Mouse (Mus musculus): ENCODE measurements around the gene Mfsd4b2. TPM values are rescaled to one million over a fixed set of nuclear protein-coding genes. Genes with fewer than 3 reads are reported as not detected.
"Not testable (repeated sequence)": the region's sequence is repeated elsewhere in the genome, so short reads cannot be mapped to it uniquely, and the experiment has no call there.

Mfsd4b2 gene
- under 1 TPM; 0.29 to 0.40 TPM for total RNA-seq (2021)
- long read RNA-seq, experiment 1 = 0 reads
- long read RNA-seq, experiment 2, partial matches to known transcripts = 0 of 1 reads
- long read RNA-seq, experiment 2, other reads (novel, unspliced or antisense) = 1 of 1 reads

DNA sequence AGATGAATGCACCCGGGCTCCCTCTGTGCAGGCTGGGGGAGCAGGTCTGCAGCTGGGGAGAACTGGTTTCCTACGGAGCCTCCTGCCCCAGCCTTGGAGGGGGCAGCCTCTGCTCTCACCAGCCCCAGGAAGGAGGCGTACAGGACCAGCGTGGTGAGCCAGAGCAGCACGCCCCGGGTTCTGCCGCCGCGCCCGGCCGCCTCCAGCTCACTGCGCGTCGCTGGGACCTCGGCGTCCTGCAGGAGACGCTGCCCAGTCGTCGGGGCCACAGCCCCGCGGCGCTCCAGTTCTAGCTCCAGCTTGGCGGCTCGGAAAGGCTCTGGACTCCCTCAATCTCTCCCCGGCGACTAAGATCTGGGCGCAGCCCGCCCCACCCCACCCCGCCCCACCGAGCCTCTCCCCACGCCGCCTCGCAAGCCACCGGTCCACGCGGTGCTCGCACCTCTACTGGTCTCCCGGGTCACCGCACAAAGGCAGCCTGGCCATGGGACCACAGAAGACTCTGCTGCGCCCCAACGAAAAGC is at the start of gene Mfsd4b2:
TSS of gene Mfsd4b2 (minus strand) at position 308 of the 524 bp plus-strand sequence.
- peak; percentile 38 for DNase-seq

DNA sequence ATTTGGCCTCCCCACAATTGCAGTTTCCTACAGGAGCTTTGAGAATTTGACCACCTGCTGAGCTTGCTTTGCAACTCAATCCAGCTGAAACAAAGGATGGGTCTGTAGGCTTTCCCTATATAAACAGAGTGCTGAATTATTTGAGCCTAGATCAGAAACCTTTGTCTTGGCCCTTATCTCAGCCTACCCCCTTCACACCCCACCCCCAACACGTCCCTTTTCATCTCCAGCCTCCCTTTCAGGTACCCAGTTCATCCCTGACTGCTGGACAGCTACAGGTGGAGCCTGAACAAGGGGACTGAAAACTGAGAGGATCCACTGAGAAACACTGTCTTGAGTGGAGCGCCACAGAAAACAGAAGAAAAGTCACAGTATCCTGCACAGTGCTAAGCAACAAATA is 49.0 kb upstream of the Mfsd4b2 start:
- no peak for DNase-seq

DNA sequence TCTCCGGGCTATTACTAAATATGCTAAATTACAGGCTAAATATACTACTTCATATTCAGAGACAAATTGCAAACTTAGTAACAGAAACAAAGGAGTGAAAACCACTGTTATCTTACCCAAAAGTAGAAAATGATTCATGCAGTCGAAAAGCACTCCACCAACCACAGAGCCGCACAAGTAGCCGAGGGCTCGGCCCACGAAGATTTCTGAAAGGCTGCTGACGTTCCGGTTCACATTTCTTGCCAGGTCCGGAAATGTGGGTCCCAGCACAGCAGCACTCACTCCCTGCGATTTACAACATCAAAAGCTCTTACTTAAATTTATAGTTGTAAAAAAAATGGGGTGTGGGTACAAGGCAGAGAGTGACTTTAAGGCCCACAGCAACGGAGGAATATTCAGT is 48.3 kb upstream of the Mfsd4b2 start:
- DNase-seq = no peak

DNA sequence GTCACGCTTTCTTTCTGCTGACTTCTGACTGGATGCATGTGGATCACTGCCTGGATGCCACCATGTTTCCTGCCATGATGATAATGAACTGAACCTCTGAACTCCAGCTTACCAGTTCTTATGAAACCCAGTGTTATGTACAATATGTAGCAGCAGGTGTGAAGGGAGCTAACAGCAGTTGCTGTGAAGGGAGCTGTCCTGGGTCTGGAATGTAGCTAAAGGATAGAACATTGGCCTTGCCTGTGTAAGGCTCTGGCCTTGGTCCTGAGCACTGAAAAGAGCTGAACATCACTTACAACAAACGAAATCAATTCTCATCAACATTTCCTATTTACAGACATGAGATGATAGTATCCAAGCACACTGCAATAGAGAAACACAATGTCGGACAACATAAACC is 40.8 kb upstream of the Mfsd4b2 start:
- no peak for DNase-seq

DNA sequence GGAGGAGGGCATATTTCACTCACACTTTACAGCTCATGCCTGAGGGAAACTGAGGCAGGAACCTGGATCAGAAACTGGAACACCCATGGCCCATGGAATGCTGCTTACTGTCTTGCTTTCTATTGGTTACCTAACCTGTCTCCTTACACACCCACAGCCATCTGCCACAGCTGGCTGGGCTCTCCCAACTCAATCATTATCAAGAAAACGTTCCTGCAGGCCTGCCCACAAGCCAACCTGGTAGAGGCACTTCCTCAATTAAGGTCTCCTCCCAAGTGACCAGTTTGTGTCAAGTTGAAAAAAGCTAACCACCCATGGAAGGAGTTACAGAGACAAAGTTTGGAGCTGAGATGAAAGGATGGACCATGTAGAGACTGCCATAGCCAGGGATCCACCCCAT is 35.2 kb upstream of the Mfsd4b2 start:
- no peak for DNase-seq

DNA sequence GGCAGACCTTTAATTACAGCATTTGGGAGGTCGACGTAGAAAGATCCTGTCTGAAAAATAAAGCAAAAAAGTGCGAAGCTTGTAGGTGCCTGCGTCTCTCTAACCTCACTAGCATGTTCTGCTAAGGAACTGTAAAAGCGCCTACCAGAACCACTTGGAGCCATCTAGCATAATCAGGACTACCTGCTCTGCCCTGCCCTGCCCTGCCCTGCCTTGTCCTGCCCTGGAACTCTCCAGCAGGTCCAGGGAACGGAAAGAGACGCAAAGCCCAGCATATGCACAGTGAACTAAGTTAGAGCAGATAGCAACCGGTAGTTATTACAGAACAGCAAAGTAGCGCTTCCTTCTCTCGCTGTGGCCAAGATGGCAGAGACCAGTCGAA is 33.7 kb upstream of the Mfsd4b2 start:
- DNase-seq = no peak

DNA sequence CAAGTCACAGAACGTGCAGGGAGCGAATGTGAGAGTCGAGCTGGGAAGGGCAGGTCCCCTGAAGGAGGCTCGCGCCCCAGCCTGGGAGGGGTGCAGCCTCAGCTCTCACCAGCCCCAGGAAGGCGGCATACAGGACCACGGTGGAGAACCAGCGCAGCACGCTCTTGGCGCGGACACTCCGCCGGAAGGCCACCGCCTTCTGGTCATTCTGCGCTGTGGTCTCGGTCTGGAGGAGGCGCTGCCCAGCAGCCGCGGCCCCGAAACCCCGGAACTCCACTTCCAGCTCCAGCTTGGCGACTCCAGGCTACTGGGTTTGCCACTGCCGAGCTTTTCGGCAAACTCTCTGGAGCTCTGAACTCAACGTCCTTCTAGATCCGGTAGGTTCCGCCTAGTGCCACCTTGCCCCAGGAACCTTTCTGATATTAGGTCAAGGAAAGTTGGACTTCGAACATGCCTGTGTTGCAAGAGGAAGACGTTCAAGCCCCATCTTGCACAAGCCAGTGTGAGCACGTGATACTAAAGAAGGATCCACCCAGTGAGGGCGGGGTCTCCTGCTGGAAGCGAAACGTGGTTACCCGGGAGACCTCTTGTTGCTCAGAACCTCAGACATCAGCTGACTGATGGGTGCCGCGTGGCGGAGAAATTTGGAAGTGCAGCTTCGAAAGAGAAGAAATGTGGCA is 33.2 kb upstream of the Mfsd4b2 start, which contains the start of gene Mfsd4b3:
TSS of gene Mfsd4b3 (minus strand) at position 393 of the 680 bp plus-strand sequence.
- peak; percentile 91 for DNase-seq

DNA sequence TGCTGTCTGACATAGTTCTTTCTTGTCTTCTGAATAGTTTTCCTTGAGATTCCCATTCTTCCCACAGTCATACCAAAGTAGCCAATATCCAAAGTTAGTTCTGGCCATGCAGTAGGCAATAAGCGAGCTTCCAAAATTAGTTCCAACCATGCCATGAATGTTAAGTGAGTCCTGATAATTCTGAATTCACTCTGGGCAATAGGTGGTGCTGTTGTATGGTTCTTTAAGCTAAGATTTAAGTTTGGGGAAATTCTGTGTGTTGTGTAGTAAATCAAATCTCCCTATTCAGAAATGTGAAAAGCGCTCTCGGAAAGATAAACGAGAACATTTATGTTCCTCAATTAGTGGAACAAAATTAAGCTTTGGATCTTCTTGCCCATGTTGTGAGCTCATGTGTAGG is 31.5 kb upstream of the Mfsd4b2 start:
- no peak for DNase-seq

DNA sequence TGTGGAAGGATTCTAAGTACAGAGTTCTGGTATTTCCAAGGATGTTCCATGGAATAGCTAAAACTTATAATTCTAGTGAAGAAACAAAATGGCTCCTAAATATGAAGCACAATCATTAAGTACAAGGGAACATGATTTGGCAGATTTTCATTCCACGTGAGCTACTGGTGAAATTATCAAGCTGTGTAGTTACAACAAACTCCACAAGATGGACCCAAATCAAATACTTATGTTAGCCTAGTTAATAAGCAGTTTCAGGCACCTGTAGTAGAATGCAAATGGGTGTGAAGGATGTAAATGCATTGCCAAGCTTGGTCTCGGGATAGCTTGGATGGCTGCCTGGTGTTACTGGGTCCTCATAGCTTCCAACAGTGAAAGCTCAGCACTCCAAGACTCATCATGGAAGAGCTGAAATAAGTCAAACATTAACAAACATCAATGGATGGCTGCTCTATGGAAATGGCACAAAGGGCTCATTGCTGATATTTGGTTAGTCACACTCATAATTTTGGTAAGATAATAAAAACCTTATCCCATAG is 29.7 kb upstream of the Mfsd4b2 start:
- no peak for DNase-seq

DNA sequence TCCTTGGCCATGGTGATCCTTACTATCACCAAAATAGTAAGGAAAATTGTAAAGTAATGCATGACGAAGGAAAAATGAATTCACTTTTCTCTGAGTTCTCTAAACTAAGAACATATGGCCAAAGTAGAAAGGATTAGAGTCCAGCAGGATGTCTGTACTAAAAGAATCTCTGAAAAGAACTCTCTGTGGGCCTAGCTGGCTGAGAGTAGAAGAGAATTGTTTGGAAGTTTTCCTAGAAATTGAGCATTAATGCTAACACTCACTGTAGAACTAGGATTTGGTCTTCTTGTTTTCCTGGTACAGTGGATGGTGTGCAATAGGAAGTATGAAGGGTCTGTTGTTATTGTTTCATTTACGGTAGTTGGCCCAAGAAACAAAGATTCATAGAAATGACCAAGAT is 28.4 kb upstream of the Mfsd4b2 start:
- DNase-seq = no peak

DNA sequence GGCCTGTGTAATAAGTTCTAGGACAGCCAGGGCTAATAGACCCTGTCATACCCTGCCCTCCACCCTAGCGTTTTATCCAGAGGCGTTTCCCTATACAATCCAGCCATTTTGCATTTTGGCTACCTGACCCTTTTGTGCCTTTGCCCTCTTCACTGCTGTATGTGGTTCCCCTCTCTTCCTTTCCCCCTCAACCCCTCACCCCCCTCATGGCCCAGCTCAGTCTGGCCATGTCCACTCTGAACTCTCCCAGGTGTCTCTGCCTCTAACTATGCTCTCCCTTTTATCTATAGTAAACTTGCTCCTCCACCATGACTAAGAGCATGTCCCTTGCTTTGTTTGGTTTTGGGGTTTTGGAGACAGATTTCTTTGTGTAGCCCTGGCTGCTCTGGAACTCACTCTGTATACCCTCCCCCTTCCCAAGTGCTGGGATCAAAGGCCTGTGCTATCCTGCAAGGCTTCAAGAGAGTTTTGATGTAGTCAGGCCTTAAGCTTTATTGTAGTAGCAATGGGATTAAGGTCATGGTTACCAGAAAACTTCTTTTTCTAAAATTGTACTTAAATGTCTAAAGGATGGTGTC is 22.7 kb upstream of the Mfsd4b2 start:
- DNase-seq = no peak

DNA sequence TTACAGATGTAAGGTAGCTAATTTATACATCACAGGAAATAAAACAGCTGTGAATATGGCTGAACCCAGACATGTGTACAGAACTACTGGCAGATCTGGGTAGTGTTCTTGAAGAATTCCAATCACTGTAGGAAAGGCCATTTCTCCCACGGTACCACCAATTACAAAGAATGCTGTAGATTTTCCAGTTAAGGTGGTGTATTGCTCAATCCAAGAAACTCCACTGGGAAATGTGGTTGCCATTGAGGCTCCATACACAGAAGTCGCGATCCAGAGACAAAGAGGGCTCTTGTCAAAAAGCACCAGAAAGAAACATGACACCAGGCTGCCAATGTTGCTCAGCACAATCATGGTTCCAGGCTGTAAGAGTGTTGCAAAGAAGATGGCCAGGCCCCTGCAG is 20.5 kb upstream of the Mfsd4b2 start:
- not testable (repeated sequence) for DNase-seq

DNA sequence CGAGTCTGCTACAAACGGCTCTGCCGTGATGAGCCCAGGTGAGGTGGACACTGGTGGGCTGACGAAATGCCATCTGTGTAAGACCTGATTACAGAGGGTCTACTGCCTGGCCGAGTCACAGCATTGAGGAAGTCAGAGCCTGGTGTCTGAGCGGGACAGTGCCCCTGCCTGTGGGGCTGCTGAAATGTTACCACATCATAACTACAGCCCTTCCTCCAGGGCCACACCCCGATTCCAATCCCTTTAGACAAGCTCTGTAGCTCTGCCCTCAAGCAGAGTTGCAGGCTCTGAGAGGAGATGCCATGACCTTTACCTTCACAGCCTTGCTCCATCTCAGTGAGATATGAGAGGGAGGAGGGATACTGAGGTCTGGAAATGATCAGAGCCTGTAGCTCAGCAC is 9.8 kb upstream of the Mfsd4b2 start:
- DNase-seq = no peak

DNA sequence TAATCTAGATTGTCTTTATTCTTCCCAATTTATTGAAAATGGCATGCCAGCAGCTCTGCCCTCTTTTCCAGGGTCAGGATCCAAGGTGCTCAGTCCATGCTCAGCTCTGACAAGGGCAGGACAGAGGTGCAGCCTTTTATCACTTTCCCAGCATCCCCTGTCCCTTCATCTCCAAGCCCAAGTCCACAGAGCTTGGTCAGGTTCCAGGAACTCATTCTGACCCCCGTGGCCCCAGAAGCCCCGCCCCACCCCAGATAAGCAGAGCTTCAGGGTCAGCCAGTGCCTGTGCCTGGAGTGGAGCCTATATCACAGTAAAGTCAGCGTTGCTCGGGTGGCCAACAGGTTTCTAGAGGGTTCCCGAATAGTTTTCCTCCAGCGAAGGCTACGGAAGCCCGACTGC is 2.2 kb downstream of the Mfsd4b2 start:
- DNase-seq = not testable (repeated sequence)

DNA sequence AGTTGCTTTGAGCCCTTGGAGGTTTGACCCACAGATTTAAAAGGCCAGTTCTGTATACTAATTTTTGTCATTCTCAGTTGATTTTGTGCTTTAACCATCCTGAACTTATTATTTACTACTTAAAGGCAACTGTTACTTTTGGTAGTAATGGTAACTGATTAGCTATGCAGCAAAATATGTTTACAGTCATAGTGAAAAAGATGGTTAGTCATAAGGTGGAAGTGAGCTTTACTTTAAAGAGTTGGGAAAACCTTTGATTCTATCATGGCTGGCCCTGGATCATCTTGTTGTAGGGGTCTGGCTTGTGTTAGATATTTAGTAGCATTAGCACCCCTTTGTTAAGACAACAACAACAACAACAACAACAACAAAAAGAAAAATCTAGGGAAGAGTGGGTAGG is 14.1 kb downstream of the Mfsd4b2 start:
- DNase-seq = no peak

DNA sequence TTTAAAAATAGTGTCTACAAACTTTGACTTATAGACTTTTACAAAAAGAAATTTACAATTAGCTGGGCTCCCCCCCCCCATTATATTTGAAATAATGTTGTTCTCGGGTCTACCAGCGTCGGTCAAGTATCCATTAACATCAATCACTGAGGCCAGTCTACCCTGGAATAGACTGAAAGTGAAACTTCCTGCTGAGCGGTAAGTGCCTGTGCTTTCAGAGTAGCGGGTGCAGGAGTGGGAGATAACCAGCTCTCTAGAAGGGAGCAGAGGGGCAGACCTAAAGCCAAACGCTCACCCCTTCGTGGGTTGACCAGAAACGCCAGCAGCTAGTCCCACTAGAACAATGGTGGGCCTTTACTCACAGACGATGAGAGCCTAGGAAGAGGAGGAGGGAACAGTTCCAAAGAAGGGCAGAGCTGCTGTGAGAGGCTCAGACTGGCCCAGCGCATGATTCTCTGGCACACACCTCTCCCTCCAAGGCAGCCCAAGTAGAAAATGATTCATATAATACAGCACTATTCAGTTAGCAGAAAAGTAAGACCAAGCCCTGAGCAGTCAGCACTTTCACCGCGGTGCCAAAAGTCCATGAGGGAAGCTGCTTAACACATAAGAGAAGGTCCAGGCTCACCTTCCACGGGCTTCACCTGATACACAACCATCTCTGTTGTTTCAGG is 17.8 kb downstream of the Mfsd4b2 start:
- no peak for DNase-seq

DNA sequence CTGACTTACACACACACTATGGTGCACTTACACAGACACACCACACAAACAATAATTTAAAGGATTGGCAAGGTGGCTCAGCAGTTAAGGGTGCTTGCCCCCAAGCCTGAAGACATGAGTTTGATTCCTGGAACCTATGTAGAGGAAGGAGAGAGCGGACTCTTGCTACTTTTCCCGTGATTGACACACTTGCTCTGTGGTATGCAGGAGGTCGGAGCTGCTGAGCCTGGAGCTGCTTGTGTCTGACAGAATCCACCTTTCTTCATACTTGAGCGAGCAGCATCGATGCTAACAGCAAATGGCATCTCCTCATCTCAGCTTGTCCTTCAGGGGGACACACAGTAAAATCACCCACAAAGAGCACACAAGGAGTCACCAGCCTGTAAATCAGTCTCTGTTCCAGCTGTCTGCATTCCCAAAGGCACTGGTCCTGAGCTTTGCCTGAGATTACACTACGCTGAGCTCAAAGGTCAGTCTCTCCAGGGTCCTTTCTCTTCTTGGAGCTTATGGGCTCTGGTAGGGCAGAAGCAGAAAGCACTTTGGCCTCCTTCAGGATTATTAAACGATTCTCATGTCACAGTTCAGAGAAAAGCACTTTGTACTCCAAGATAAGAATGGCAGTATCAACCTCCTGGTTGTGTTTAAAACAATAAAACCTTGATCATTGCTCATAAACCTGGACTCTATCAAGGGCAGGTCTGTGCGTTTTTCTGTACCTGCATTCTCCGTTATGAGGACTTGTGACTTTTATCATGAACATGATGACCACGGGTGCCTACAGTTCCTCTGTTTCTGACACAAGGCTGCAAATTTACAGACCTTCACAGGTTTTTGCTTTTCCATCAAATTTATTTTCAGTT is 19.7 kb downstream of the Mfsd4b2 start:
- no peak for DNase-seq

DNA sequence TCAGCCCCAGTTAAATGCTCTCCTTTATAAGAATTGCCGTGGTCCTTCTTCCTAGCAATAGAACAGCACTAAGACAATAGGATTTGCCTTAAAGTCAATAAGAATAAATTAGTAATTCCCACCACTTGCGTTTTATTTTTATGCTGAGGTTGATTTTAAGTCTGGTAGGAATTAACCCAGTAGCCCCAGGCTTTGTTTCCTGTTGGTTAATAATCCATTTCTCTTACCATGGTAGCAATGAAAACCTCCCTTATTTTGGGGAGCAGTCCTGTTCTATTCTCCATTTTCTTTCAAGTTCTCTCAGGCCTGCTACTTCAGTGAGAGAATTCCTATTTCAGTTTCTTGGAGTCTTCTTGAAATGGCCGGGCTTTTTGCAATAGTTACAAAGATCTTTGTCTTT is 22.5 kb downstream of the Mfsd4b2 start:
- DNase-seq = no peak

DNA sequence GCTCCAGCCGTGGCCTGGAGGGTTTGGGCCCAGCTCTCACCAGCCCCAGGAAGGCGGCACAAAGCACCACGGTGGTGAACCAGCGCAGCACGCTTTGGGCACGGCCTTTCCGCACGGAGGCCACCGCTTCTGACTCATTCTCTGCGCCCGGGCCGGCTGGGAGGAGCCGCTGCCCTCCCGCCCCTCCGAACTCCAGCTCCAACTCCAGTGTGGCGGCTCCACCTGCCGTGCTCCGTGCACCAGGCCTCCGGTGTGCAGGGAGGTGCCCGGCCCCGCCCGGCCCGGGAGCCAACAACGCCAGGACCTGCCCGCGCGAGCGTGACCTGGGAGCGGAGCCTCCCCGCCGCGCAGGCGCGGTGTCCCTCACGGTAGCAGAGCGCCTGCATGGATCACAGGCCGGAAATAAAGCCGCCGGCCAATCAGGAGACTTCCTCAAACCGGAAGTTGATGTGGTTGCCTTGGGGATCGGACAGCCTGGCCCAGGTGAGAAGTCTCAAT is 27.8 kb downstream of the Mfsd4b2 start, which contains the start of gene Mfsd4b4:
TSS of gene Mfsd4b4 (minus strand) at position 365 of the 498 bp plus-strand sequence.
- DNase-seq = peak; percentile 82

DNA sequence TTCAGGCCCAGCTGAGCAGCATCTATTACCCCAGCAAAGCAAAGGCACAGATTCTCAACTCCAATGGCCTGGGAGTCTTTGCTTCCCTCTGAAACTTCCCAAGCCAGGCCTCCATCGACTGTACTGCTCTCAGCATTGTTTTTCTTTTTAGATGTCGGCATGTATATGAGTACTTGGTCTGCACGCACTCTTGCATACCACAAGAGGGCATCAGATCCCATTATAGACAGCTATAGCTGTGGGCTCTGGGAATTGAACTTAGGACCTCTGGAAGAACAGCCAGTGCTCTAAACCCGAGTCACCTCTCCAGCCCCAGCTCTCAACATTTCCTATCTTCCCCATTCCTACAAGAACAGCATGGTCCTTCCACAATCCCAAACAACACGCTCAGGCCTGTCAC is 30.2 kb downstream of the Mfsd4b2 start:
- no peak for DNase-seq

All from gastrocnemius, postnatal 10 days (tissue).